10 mouse cellular contexts compared by ENCODE assay signal in genomic region chr11:121201436-121202198, GRCm38 (mm10). TPM values are rescaled to one million over a fixed set of nuclear protein-coding genes. Genes with fewer than 3 reads are reported as not detected.
A peak's percentile ranks its signal among the peaks of the same experiment; 100 is the strongest.
DNase-seq lines count a peak whose midpoint lies in the region; ATAC-seq and TF ChIP-seq lines count a peak whose summit lies in the region.
"Had no signal": no experiment of that assay in that cellular context is flagged by ENCODE, and none has a peak within 500 bp of the region (broad histone marks: within the 10 kb centered on the region; RNA-seq: fewer than 3 reads in every experiment).

No protein-coding gene starts in this region.

- H3K9me3 ChIP-seq in hindbrain, postnatal 0 days (ENCODE audit: low read length) = no peaks in the 10 kb centered on the region
- H3K9me3 ChIP-seq in hindbrain, embryonic 10.5 days = no peaks in the 10 kb centered on the region
- H3K9me3 ChIP-seq in lung, postnatal 0 days (ENCODE audit: low read length) = no peaks in the 10 kb centered on the region
- H3K9me3 ChIP-seq: limb, embryonic 15.5 days had no signal

- H3K4me3 ChIP-seq in hindbrain, postnatal 0 days (ENCODE audit: low read length) = no peak overlapping the region
- no peak overlapping the region for H3K4me3 ChIP-seq in hindbrain, embryonic 10.5 days
- H3K4me3 ChIP-seq in lung, postnatal 0 days (ENCODE audit: low read depth, low read length) = no peak overlapping the region
- H3K4me3 ChIP-seq: erythroblast, embryonic 14.5 days; limb, embryonic 15.5 days had no signal

- H3K9ac ChIP-seq in hindbrain, postnatal 0 days (replicated peaks; ENCODE audit: low read length) = no peak overlapping the region
- H3K9ac ChIP-seq in lung, postnatal 0 days (replicated peaks; ENCODE audit: low read depth) = no peak overlapping the region
- H3K9ac ChIP-seq: limb, embryonic 15.5 days had no signal

- no peaks in the 10 kb centered on the region for H3K36me3 ChIP-seq in hindbrain, postnatal 0 days (ENCODE audit: insufficient read depth, low read length)
- H3K36me3 ChIP-seq in hindbrain, embryonic 10.5 days = no peaks in the 10 kb centered on the region
- no peaks in the 10 kb centered on the region for H3K36me3 ChIP-seq in lung, postnatal 0 days (ENCODE audit: insufficient read depth, low read length)
- H3K36me3 ChIP-seq: limb, embryonic 15.5 days had no signal

- H3K4me1 ChIP-seq in hindbrain, postnatal 0 days (ENCODE audit: insufficient read depth, low read length) = no peaks in the 10 kb centered on the region; the same call in 1 of the 2 replicates
- peaks cover 18% of the 10 kb centered on the region for H3K4me1 ChIP-seq in hindbrain, embryonic 10.5 days (replicated peaks)
- H3K4me1 ChIP-seq in lung, postnatal 0 days (ENCODE audit: insufficient read depth, low read depth, low read length) = peaks cover 4% of the 10 kb centered on the region; the same call in 1 of the 2 replicates

- WGBS in hindbrain, postnatal 0 days = 44% methylated on average over 11 of the region's 11 CpGs
- 69% methylated on average over 11 of the region's 11 CpGs for WGBS in hindbrain, embryonic 10.5 days
- 25% methylated on average over 11 of the region's 11 CpGs for WGBS in lung, postnatal 0 days

- H3K27me3 ChIP-seq in hindbrain, postnatal 0 days (ENCODE audit: insufficient read depth, low read length) = no peaks in the 10 kb centered on the region
- no peaks in the 10 kb centered on the region for H3K27me3 ChIP-seq in hindbrain, embryonic 10.5 days (ENCODE audit: insufficient read depth, poor library complexity, severe bottlenecking)
- H3K27me3 ChIP-seq in lung, postnatal 0 days (replicated peaks; ENCODE audit: insufficient read depth, low read length) = no peaks in the 10 kb centered on the region
- H3K27me3 ChIP-seq: limb, embryonic 15.5 days had no signal

- TF ChIP-seq CTCF in hindbrain, postnatal 0 days (IDR thresholded peaks at IDR 0.05; ENCODE audit: low read depth) = peak; percentile 76
- TF ChIP-seq CTCF in lung, postnatal 0 days (IDR thresholded peaks at IDR 0.05) = peak; percentile 69

- H3K27ac ChIP-seq in hindbrain, postnatal 0 days = no peak overlapping the region
- no peak overlapping the region for H3K27ac ChIP-seq in hindbrain, embryonic 10.5 days
- H3K27ac ChIP-seq in lung, postnatal 0 days (ENCODE audit: low read length) = no peak overlapping the region

- no peak overlapping the region for H3K4me2 ChIP-seq in hindbrain, postnatal 0 days (ENCODE audit: low read depth, low read length)
- H3K4me2 ChIP-seq in lung, postnatal 0 days (replicated peaks; ENCODE audit: low read depth, low read length) = no peak overlapping the region
- H3K4me2 ChIP-seq: limb, embryonic 15.5 days had no signal

- ATAC-seq in hindbrain, postnatal 0 days = no peak
- no peak for ATAC-seq in lung, postnatal 0 days
- no peak for ATAC-seq in monocyte, adult 5-6 weeks (replicated peaks; ENCODE audit: insufficient number of reproducible peaks, low FRiP score, low TSS enrichment, poor library complexity, severe bottlenecking)

- no peak for TF ChIP-seq EP300 in lung, postnatal 0 days (IDR thresholded peaks at IDR 0.05)

- peak; percentile 72 for DNase-seq in hindbrain, postnatal 0 days (ENCODE audit: low spot score)
- DNase-seq in hindbrain, embryonic 10.5 days (ENCODE audit: low spot score) = no peak
- DNase-seq in 3T3-L1 (ENCODE audit: low read depth, low spot score) = peak; percentile 85
- DNase-seq in ES-CJ7 (ENCODE audit: low read depth, low spot score) = peak; percentile 62
- DNase-seq in embryo, embryonic 9.5 days (ENCODE audit: extremely low spot score) = peak; percentile 17
- peak; percentile 53 for DNase-seq in lung, postnatal 0 days (ENCODE audit: low spot score)
- DNase-seq in urinary bladder, adult 18-20 months (ENCODE audit: low spot score in 2 of 2) = no peak

RNA-seq across cellular contexts. Expression of gene Hexdc, which starts 2.6 kb away (rescaled TPM):
- 80.2 and 89.6 TPM in 2 replicates for total RNA-seq in hindbrain, postnatal 0 days (2014; rRNA removed)
- 30.7 and 35.2 TPM in 2 replicates for polyA plus RNA-seq in hindbrain, postnatal 0 days (2015; fragmentation: Nextera tagmentation; extraction: Ambion mirVana)
- 5.2 and 8.2 TPM in 2 replicates for polyA plus RNA-seq in hindbrain, embryonic 10.5 days (2016; fragmentation: Nextera tagmentation; extraction: Ambion mirVana)
- 4.5 and 6.1 TPM in 2 replicates for polyA plus RNA-seq in lung, postnatal 0 days (2015; fragmentation: Nextera tagmentation; extraction: Ambion mirVana)
- total RNA-seq in monocyte, adult 5-6 weeks (2017) = 1.4 to 3.2 TPM (median 3.1 TPM) in 3 replicates

RNA-seq across cellular contexts. Expression of gene Ogfod3, which starts 2.9 kb away (rescaled TPM):
- 16.7 and 20.1 TPM in 2 replicates for total RNA-seq in hindbrain, postnatal 0 days (2014; rRNA removed)
- polyA plus RNA-seq in hindbrain, postnatal 0 days (2015; fragmentation: Nextera tagmentation; extraction: Ambion mirVana) = 34.8 and 35.3 TPM in 2 replicates
- polyA plus RNA-seq in hindbrain, embryonic 10.5 days (2016; fragmentation: Nextera tagmentation; extraction: Ambion mirVana) = 21.2 and 22.7 TPM in 2 replicates
- polyA plus RNA-seq in lung, postnatal 0 days (2015; fragmentation: Nextera tagmentation; extraction: Ambion mirVana) = 18.3 and 20.3 TPM in 2 replicates
- total RNA-seq in monocyte, adult 5-6 weeks (2017) = 2.8 to 4.8 TPM (median 3.1 TPM) in 3 replicates

RNA-seq across cellular contexts. Expression of gene Cybc1, which starts 27.5 kb away (rescaled TPM):
- 20.6 and 25.6 TPM in 2 replicates for total RNA-seq in hindbrain, postnatal 0 days (2014; rRNA removed)
- 20.5 and 21.2 TPM in 2 replicates for polyA plus RNA-seq in hindbrain, postnatal 0 days (2015; fragmentation: Nextera tagmentation; extraction: Ambion mirVana)
- 36.1 and 42.0 TPM in 2 replicates for polyA plus RNA-seq in hindbrain, embryonic 10.5 days (2016; fragmentation: Nextera tagmentation; extraction: Ambion mirVana)
- 28.9 and 29.3 TPM in 2 replicates for polyA plus RNA-seq in lung, postnatal 0 days (2015; fragmentation: Nextera tagmentation; extraction: Ambion mirVana)
- 71.9 to 94.3 TPM (median 75.7 TPM) in 3 replicates for total RNA-seq in monocyte, adult 5-6 weeks (2017)

RNA-seq across cellular contexts. Expression of gene Narf, which starts 35.4 kb away (rescaled TPM):
- total RNA-seq in hindbrain, postnatal 0 days (2014; rRNA removed) = 108 and 137 TPM in 2 replicates
- polyA plus RNA-seq in hindbrain, postnatal 0 days (2015; fragmentation: Nextera tagmentation; extraction: Ambion mirVana) = 34.3 and 36.2 TPM in 2 replicates
- 54.6 and 72.9 TPM in 2 replicates for polyA plus RNA-seq in hindbrain, embryonic 10.5 days (2016; fragmentation: Nextera tagmentation; extraction: Ambion mirVana)
- 15.8 and 18.7 TPM in 2 replicates for polyA plus RNA-seq in lung, postnatal 0 days (2015; fragmentation: Nextera tagmentation; extraction: Ambion mirVana)
- 22.3 to 24.0 TPM (median 22.5 TPM) in 3 replicates for total RNA-seq in monocyte, adult 5-6 weeks (2017)

RNA-seq across cellular contexts. Expression of gene Uts2r, which starts 41.5 kb away (rescaled TPM):
- total RNA-seq in hindbrain, postnatal 0 days (2014; rRNA removed) = 0.16 and 2.1 TPM in 2 replicates
- polyA plus RNA-seq in hindbrain, postnatal 0 days (2015; fragmentation: Nextera tagmentation; extraction: Ambion mirVana) = 0.61 and 0.84 TPM in 2 replicates
- polyA plus RNA-seq in hindbrain, embryonic 10.5 days (2016; fragmentation: Nextera tagmentation; extraction: Ambion mirVana) = 0.12 TPM in 2 replicates
- not detected in 2 replicates for polyA plus RNA-seq in lung, postnatal 0 days (2015; fragmentation: Nextera tagmentation; extraction: Ambion mirVana)
- not detected in 3 replicates for total RNA-seq in monocyte, adult 5-6 weeks (2017)

Comparison
In these comparisons a context has a peak if more than half of its experiments do, and no peak if none do; other contexts are left out.
1. DNase-seq: peak in hindbrain, postnatal 0 days (single experiment), 3T3-L1 (single experiment), ES-CJ7 (single experiment), embryo, embryonic 9.5 days (single experiment) and lung, postnatal 0 days (single experiment); none in hindbrain, embryonic 10.5 days (single experiment) and urinary bladder, adult 18-20 months (0 of 2).